Mouse (Mus musculus): ENCODE measurements around the gene Cars.
"Not testable (repeated sequence)": the region's sequence is repeated elsewhere in the genome, so short reads cannot be mapped to it uniquely, and the experiment has no call there.

The Cars gene

DNA sequence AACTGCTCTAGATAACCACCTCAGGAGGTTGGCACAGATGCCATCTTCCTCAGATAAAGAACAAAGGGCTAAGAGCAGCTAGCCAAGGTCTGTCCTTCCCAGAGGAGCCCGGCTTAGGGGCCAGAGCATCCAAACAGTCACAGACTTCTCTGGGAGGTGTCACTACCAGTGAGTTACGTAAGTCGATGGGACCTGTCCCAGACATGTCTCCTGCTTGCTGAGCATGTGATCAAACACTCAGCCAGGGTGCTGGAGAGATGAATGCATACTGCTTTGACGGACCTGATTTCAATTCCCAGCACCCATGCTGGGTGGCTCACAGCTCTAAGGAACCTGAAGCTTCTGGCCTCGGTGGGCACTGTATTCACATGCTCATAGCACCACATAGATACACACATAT, 12.3 kb downstream of the Cars start:
- no peak for DNase-seq (ENCODE audit: low spot score)

DNA sequence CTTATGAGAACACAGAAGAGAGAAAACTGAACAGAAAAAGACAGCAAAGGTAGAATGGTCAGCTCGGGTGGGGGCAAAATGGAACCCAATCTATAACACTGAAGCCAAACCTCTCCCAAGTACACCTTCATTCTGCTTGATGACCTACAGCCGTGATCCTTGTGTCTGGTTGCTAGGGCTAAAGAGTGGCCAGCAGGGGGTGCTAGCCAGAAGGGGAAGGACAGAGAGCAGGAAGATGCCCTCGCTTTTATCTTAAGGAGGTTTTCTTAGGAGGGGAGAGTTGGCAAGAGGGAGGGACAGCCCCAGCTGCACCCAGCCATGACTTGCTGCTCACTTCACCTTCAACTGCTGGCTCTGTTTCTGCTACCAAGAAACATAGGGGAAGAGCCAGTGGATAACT, 15.9 kb downstream of the Cars start:
- DNase-seq (ENCODE audit: low spot score) = peak; percentile 74

DNA sequence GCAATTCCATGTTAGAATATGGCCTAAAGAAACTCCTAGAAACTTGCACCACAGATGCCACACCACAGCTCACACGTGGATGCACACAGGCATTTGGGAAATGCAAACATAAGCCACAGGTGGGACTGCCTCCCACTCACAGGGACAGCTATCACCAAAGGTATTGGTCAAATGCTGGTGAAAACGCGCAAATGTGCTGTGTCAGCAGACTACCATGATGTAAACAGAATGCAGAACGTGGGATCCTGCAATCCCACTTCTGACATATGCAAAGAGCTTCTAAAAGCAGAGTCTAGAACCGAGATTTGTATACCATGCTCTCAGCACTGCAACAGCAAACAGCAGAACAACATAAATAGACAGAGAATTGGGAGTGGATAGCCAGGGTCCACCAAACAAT, 16.9 kb downstream of the Cars start:
- no peak for DNase-seq (ENCODE audit: low spot score)

DNA sequence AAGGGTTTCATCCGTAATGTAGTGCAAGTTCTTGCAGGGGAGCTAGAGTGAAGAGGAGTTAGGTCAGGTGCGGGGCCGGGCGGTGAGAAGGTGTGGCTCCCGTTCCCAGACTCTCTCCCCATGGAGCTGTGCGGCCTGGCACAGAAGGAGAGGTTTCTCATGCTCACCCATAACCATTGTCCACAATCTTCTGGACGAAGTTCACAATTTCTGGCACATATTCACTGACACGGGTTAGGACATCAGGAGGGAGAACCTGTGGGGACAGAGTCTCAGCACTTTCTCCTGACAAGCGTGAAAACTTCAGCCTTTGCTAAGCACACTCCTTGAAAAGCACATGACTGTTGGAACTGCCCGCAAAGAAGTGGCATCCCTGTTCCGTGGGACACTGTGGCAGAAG, 24.1 kb downstream of the Cars start:
- DNase-seq (ENCODE audit: low spot score) = no peak

DNA sequence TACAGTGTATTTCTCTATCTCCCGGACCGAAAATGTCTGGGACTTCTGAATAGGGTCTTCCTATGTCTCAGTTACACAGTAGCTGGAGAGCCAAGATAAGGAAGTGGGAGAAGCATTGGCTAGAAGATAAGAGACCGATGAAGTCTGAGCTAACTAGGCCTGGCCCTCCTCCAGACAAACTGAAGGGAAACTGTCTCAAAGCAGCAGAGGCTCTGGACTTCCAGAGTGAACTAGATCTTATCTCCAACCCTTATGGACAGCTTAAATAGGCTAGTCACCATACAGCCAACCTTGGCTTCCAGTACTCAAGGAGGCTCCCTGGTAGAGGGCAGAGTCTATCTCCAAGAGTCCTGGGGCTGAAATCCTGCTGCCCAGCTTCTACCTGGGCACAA, 34.2 kb downstream of the Cars start:
- no peak for DNase-seq (ENCODE audit: low spot score)

DNA sequence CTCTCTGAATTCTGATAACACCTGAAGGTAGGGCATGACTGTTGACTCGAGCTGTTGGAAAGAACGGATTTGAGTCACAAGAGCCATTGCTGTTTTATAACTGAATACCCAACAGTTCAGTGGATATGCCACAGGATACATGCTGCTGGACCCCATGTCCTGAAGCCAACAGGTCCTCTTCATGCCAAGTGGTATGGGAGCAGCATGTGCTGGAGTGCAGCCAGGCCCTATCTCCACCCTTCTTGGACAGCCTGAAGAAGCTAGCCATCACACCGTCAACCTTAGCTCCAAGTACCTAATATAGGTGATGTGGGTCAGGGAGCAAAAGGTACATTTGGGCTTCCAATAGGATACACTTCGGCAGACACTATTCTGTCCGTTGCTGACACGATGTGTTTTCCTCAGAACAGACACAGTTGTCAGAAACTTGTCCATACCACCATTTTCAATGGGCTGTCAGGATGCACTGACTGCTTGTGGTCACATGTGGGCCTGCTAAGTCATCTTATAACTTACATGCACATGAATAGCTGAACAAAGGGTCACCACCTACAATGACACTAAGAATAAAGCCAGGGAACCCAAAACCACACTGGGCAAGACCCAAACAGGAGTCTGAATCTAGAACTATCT, 34.8 kb downstream of the Cars start:
- DNase-seq (ENCODE audit: low spot score) = no peak

DNA sequence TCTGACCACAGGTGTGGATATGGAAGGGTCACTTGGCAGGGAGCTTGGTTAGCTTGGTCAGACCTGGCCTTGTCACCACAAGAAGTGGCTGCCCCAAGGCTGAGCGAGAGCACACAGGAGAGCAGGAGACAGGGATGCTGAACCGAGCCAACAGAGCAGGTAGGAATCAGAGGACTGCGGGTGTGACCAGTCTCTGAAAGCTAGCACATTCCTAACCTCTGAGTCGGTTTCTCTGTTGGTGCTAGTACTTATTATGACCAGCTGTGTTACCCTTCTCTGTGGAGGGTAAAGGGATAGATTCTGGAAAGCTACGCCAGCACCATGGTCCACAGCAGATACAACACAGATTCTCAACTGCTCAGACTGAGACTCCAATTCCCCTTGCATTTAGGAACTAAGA, 36.1 kb downstream of the Cars start:
- no peak for DNase-seq (ENCODE audit: low spot score)

DNA sequence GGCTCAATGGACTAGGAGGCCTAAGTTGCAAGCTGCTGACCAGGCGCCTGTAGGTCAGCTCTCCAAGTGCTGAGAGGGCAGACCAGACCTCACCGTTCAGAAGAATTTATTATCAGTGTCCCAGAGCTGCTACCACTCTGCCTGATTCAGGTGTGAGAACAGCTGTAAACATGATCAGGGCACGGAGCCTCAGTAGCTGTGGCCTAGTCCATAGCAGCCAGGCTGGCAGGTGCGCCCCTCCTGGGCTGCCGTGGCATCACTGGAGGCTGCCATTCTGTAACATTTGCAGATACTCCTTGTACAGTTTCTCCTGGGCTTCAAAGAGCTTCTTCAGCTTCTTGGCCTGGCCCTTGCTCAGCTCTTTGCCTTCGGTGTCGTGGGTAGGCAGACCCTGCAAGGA, 42.3 kb downstream of the Cars start:
- DNase-seq (ENCODE audit: low spot score) = no peak

DNA sequence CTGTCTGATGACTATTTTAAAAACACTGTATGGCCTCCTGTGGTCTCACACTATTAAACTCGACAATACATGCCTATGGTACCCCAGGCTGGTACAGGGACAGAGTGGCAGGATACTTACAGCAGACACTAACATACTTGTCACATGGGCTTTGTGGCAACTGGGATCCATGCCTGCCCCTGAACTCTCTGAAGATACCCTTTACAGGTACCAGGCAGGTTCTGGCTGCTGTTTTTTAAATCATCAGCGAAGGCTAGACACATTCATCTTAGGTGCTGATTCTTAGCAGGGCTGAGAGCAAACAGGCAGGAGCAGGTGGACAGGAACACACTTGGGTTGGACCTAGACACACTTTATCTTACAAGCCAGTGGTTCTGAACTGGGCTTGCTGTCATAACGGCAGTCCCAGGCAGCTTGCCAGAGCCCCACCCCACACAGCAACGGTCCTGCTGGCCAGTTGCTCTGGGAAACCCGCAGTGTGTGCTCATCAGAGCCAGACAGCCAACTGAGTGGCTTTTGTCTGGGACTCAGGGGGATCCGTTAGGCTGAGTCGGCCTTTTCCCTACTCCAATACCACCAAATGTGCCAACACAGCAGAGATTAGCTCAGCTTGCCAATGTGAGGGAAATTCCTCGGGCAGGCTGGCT, 42.8 kb downstream of the Cars start:
- no peak for DNase-seq (ENCODE audit: low spot score)

DNA sequence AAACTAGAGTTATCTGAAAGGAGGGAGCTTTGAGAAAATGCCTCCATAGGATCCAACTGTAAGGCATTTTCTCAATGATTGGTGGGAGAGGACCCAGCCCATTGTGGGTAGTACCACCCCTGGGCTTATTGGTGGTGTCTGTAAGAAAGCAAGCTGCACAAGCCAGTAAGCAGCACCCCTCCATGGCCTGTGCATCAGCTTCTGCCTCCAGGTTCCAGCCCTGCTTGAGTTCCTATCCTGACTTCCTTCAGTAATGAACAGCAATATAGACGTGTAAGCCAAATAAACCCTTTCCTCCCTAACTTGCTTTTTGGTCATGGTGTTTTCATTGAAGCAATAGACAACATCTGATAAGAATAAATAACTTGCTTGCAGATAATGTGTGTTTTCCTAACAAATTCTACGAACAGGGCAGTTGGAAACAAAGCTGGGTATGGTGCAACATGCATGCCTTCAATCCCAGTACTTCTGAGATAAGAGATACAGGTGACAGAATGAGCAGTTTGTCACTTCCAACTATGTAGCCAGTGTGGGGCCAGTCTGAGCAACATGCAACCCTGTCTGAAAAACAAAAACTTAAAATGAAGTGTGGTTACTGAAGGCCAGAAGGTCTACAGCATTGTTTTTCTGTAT, 50.2 kb downstream of the Cars start:
- DNase-seq (ENCODE audit: low spot score) = no peak

DNA sequence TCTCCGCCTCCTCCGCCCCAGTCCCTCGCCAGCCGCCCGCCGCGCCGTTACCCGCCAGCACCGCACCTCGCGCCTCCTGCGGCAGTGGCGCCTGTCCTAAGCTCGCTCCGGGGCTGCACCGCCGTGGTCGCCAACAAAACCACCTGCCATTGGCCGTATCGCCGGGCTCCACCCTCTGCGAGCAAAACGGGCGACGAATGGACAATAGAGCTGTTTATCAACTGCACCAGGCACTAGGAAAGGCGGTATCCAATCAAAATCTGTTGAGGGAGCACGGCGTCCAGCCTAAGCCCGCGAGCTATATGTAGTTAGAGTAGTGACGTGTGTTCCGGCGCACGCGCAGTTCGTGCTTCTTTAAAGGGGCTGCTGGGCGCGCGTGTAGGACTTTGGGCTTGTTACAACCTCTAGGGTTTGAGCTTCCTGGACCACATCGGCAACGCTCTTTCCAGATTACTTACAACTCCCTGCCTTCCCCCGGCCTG, 50.9 kb downstream of the Cars start, which contains the start of gene Nap1l4:
TSS of gene Nap1l4 (minus strand) at position 131 of the 482 bp plus-strand sequence.
- DNase-seq (ENCODE audit: low spot score) = peak; percentile 99

DNA sequence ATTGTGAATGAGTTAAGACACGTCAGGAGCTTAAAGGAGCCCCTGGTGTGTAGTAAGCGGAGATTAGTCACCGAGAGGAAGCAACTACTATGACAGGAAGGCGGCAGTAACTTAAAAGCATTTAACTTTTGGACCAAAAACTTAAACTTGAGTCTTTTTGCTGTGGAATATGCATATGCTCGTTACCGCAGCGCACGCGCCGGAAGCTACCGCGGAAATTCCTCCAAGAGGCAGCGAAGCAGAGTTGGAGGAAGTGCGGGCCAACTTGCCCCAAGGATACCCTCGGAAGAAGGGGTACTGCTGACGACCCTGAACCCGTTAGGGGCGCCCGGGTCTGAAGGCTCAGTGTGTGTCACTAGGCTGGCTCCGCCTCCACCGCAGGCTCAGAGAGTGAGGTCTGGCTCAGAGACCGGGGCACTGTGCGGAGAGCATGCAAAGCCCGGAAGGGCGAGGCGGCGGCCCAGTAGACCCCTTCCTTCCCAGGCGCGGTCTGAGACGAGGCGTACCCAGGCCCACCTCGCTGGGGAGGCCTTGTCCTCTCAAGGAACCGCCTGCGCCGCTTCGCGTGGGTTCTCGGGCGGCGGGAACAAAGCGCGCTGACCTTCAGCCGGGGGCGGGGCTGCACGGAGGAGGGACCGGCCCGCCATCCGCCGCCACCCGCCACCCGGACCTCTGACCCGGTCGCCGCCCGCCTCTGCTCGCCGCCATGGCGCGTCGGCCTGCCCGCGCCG, 51.5 kb downstream of the Cars start:
- DNase-seq (ENCODE audit: low spot score) = peak; percentile 87

DNA sequence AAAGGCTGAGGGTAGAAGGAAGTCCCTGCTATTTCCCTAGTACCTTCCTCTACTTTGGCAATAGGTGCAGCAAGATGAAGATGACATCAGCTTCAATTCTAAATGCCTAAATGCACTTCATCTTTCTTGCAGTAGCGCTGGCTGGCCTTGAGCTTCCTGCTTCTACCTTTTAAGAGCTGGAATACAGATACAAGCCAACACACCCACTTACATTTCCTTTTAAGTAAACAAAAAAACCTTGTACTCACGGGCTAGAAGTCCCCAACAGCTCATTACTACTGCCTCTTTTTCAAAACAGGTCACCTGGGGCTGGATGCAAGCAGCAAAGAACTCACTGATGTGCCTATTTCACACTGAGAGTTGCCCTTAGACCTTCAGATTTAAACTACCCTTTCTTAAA, 53.3 kb downstream of the Cars start:
- peak; percentile 36 for DNase-seq (ENCODE audit: low spot score)

DNA sequence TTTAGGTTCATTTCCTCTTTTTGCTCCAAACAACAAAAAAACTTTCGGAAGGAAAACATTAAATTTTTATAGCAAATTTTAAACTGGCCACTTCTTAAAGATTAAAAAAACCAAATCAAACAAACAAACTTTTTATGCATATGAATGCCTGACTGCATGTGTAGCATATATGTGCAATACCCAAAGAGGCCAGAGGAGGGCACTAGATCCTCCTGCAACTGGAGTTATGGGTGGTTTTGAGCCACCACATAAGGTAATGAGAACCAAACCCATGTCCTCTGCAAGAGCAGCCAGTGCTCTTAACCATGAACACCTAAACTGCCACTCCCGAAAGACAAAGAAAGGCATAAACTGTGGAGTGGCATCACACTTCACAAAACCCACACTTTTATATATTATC, 55.5 kb downstream of the Cars start:
- peak; percentile 53 for DNase-seq (ENCODE audit: low spot score)

DNA sequence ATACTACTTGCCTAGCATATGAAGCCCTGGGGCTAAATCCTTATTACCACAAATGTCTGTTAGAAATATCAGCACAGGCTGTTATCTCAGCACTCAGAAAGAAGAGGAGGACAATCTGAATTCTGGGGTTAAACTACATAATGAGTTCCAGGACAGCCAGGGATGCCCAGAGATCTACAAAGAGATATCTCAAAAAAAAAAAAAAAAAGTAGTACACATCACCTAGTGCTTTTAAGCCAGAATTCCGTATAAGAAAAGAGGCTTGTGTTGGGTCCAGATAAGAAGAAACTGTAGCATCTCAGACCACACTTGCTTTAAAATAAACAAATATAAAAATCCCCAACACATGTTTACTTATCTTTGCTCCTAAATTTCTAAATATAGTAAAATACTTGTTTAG, 61.2 kb downstream of the Cars start:
- DNase-seq (ENCODE audit: low spot score) = no peak

DNA sequence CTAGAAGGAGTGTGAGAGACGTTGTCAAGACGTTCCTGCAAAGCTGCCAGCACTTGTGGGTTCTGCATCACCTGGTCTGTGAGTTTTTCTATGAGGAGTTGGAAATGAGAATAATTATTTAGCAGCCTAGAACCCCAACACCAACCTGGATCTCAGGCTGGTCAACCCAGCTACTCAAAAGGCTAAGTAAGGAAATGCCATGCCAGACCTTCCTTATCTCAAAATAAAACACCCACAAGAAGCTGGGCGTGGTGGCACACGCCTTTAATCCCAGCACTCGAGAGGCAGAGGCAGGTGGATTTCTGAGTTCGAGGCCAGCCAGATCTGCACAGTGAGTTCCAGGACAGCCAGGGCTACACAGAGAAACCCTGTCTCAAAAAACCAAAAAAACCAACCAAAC, 61.7 kb downstream of the Cars start:
- DNase-seq (ENCODE audit: low spot score) = not testable (repeated sequence)

DNA sequence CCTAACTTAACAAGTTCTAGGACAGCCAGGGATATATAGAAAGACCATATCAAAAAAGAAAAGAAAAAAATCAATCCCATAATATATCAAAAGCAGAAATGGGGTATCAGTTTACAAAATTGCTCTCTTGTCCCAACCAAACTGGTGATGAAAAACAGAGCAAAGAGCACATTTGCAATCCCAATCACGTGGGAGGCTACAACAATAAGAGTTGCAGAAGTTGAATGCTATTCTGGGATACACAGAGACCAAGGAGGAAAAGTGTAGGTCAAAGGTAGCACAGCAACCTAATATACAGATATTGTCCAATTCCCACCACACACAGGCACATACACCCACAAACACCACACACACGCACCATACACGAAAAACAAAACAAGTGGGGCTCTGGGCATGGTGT, 63.6 kb downstream of the Cars start:
- no peak for DNase-seq (ENCODE audit: low spot score)

DNA sequence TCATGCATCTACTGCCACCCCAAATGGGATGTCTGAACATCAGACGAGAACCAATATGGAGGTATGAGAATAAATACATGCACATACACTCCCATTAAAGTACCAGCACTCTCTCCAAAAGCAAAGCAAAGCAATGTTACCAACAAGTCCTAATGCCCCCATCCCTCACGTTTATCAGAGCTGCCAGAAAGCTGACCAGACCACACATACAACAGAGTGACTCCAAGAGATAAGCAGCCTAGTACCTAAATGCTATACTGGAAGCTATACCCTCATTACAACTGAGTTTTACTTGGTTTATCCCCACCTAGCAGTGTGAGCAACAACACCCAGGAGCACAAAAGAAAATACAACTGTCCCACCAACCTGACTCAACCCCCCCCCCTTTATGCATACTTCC, 66.6 kb downstream of the Cars start:
- no peak for DNase-seq (ENCODE audit: low spot score)

DNA sequence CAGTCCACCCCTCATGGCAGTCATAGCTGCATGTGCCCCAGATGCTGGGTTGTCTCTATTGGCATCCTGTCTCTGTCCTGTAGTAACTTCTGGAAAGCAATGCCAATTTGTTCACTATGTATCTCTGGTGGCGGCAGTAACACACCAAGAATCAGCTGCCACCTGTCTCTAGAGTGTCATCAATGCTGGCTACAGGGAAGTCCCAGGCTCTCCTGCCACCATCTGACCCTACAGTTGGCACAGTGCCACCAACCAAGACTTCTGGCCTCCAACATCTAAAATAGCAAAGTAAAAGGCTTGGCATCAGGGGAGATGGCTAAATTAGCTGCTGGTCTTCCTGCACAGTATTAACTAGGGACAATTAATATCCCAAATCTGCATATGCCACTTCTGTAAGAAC, 67.5 kb downstream of the Cars start:
- DNase-seq (ENCODE audit: low spot score) = no peak

DNA sequence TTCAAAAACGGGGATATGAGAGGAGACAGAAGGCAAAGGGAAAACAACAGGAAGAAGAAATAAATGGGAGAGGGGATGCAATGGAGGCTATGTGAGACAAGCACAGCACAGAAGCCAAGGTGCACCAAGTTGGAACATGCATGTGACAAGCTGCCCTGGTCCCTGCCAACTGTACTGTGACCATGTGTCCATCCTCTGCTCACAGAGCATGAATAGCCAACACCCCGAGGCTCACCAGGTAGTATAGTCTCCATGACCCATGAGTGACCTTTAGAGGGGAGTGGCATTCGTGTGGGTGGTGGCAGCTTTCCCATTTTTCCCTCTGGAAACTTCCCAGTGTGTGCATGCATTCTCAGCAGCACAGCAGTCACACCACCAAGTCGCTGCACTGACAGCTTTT, 80.6 kb downstream of the Cars start:
- DNase-seq (ENCODE audit: low spot score) = no peak

DNA sequence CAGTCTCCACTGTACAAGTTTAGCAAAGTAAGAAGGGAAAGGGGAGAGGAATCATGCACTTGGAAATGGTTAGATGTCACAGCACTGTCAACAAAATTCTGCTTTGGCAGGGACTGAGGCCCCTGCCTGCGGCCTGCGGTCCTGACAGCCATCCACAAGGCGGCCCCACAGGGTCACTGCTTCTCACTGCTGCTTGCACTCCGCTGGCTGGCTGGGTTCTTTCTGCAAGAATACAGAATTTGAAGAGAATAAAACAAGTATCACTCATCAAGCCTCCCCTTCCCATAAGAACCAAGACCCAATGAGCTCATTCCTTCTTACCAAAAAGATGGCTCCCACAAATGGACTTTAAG, 85.5 kb downstream of the Cars start:
- DNase-seq (ENCODE audit: low spot score) = no peak

DNA sequence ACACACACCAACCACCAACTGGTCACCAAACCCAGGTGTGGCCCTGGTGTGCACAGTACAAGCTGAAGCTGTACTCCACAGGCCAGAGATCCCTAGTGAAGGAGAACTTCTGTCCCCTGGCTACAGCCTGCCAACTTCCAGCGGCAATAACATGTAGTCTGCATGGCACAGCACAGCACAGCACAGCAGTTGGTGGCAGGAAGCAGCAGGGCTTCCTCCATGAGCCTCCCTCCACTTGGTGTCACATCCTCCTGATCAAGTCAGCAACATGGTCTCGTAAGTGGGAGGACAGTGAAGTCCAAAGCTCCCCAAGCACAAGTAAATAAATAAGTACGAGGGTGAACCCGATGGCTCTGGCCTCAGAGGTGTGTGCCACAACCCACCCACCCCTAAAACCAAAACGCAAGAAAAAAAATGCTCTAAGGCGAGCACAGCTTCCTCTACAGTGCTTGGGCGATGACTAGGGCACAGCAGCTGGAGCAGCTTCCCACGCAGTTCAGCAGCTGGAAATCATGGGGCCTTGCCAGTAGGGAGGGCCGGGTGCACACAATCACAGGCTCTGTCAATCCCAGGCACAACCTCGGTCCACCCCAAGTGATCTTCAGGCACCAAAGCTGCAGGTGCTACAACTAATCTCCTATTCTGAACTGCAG, 86.0 kb downstream of the Cars start:
- no peak for DNase-seq (ENCODE audit: low spot score)

DNA sequence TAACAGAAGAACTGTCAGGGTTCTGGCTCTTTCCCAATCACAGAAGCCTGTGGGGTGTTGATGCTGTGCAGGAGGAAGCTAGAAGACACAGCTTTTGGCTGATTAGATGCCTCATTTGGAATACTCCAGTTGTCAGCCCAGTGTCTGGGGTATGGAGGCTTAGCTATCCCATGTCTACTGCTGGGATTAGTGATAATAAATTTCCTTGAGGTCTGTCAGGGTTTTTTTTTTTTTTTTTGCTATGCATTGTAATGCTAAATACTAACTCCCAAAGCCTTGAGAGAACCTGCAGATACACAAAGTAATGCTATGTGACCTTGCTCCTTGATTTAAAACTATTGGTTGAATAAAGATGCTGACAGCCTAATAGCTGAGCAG, 88.6 kb downstream of the Cars start:
- no peak for DNase-seq (ENCODE audit: low spot score)

Measured in T-cell, adult 2 months (primary cell).